Mouse (Mus musculus) intestine, embryonic 16.5 days (tissue): ENCODE data around the gene Fkbp10. TPM values are rescaled to one million over a fixed set of nuclear protein-coding genes. Genes with fewer than 3 reads are reported as not detected.
A peak's percentile ranks its signal among the peaks of the same experiment; 100 is the strongest.

ENCODE experiments used
- ATAC-seq: fragments of 200-750 bp; cut with Nextera tagmentation; 2 replicates; pipeline ENCODE4 v1.8.0; 2017; ENCODE audit warnings: moderate TSS enrichment, moderate library complexity
- H3K27ac ChIP-seq: fragments of 300-500 bp; sonication (generic); 2 replicates; pipeline ENCODE4 v1.5.1; 2014; ENCODE audit warnings: mild to moderate bottlenecking, low read length
- H3K27me3 ChIP-seq: fragments of 300-500 bp; sonication (generic); replicated peaks from 2 replicates; pipeline ENCODE4 v1.6.1; 2014; ENCODE audit warnings: low read length, control low read depth, mixed read lengths; ENCODE audit not compliant: control insufficient read depth, insufficient read depth
- H3K36me3 ChIP-seq: fragments of 300-500 bp; sonication (generic); 2 replicates; pipeline ENCODE4 v1.6.1; 2014; ENCODE audit warnings: low read length, control low read depth; ENCODE audit not compliant: control insufficient read depth, insufficient read depth
- H3K4me1 ChIP-seq: fragments of 300-500 bp; sonication (generic); 2 replicates; pipeline ENCODE4 v1.6.1; 2014; ENCODE audit warnings: low read length, control low read depth, mixed read lengths; ENCODE audit not compliant: control insufficient read depth, insufficient read depth
- H3K4me2 ChIP-seq: fragments of 300-500 bp; sonication (generic); 2 replicates; pipeline ENCODE4 v1.6.1; 2014; ENCODE audit warnings: low read depth, low read length, control low read depth
- H3K4me3 ChIP-seq: fragments of 300-500 bp; sonication (generic); 2 replicates; pipeline ENCODE4 v1.5.1; 2014; ENCODE audit warnings: mild to moderate bottlenecking, low read length
- H3K9ac ChIP-seq: fragments of 300-500 bp; sonication (generic); 2 replicates; pipeline ENCODE4 v1.6.1; 2014; ENCODE audit warnings: low read depth, low read length
- H3K9me3 ChIP-seq: fragments of 300-500 bp; sonication (generic); 2 replicates; pipeline ENCODE4 v1.6.1; 2016; ENCODE audit warnings: low read length, control low read depth; ENCODE audit not compliant: control insufficient read depth
- WGBS: fragments of 180-500 bp; shearing (Covaris S2); extraction: QIAGEN DNeasy Blood & Tissue Kit; methylation state at CpG from one replicate; pipeline ENCODE4 v1.1.7; 2014; 5-methylcytosine and 5-hydroxymethylcytosine counted together
- polyA plus RNA-seq: library from polyadenylated mRNA; unstranded; fragments of >200 nt; fragmentation: Nextera tagmentation; extraction: Ambion mirVana; gene quantifications from 2 replicates; pipeline ENCODE4 v1.2.1, GENCODE M21; 2015

Fkbp10 gene
- polyA plus RNA-seq, 1 experiment from 2014 or later = 78.1 TPM

DNA sequence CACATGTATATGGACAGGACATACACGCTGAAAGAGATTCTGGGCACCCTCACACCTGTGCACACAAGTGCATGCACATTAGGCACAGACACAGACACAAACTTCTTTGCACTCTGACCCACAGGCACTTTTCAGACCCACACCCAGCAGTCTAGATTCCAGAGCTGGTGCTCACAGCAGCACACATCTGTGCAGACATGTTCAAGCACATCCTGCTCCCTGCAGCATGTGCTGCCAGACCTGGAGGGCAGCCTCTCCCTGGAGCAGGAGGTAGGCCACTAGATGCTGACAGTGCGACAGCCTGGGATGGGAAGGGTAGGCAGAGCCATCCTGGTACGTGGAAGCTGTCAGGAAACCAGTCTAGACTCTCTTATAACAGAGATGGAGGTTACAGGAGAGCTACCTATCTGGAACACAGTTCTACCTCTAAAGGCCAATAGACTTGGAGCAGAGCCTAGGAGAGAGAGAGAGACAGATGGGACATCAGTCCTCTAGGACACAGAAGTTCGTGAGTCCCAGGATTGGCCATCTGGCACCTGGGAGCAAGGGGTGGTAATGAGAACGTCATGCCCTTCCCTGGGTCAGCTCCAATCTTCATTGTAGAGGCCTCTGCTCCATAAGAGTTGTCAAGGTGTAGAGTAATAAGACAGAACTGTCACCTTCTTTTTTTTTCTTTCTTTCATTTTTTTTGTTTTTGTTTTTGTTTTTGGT, 8.3 kb upstream of the Fkbp10 start:
- no peak overlapping the region for H3K4me2 ChIP-seq
- no peak overlapping the region for H3K27ac ChIP-seq
- H3K9me3 ChIP-seq = no peaks in the 10 kb centered on the region
- no peak overlapping the region for H3K4me3 ChIP-seq
- 83% methylated on average over 5 of the region's 5 CpGs for WGBS
- no peaks in the 10 kb centered on the region for H3K36me3 ChIP-seq
- H3K4me1 ChIP-seq = peaks cover 31% of the 10 kb centered on the region
- no peak overlapping the region for H3K9ac ChIP-seq
- no peaks in the 10 kb centered on the region for H3K27me3 ChIP-seq
- no peak for ATAC-seq

DNA sequence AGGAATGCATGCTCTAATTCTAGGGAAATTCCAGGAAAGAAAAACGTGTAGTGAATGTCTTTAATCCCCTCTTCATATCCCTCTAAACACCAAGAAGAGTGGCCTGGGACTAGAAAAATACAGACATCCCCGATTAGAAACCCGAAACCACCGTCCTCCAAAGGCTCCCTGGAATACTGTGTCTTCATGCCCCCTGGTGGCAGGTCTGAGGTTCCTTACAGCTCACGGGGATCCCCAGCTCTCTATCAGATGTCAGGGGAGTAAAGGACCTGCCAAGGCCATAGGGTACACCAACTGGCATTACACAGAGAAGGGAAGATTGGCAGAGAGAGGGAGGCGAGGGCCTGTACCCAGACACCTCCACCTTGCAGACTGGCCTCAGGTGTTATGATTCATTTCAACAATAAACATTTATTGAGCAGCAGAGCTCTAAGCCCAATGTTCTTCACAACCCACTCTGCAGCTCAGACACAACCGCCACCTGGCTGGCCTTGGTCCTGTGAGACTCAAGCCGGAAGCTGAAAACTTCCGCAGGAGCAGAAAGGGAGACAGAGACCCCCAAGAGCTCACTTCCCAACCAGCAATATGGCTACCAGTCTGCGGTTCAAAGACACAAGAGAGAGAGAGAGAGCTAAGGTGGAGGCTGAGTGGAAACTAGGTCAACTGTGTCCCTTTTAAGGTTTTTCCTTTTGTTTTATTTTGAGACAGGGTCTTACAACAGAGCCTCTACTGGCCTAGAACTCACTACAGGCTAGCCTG, 7.2 kb upstream of the Fkbp10 start:
- H3K4me3 ChIP-seq = no peak overlapping the region
- 41% methylated on average over 10 of the region's 10 CpGs for WGBS
- H3K9me3 ChIP-seq = no peaks in the 10 kb centered on the region
- H3K4me1 ChIP-seq = peaks cover 31% of the 10 kb centered on the region
- H3K27me3 ChIP-seq = no peaks in the 10 kb centered on the region
- H3K36me3 ChIP-seq = no peaks in the 10 kb centered on the region
- no peak for ATAC-seq
- H3K4me2 ChIP-seq = no peak overlapping the region
- no peak overlapping the region for H3K9ac ChIP-seq
- no peak overlapping the region for H3K27ac ChIP-seq

DNA sequence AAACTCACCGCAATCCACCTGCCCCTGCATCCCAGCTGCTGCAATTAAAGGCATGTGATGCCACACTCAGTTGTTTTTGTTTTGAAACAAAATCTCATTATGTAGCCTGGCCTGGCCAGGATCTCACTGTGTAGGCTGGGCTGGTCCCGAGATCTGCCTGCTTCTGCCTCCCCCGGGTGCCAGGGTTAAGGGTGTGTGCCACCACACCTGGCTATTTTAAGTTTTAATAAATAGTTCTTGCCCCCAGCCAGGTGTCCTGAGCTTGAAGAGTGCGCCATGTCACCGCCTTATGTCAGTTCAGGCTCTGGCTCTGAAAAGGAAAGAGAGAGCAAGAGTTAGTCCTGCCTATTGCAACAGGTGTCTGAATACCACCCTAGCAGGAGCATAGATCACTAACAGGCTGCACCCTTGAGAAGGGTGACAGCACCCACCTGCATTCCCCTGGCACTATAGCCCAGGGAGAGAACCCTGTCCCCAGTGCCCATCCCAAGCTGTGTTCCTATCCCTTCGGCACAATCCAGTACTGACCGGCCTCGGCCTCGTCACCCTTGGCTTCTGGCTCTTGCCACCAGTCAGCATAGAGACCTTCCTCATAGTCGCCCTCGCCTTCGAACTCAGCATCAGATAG, 6.5 kb upstream of the Fkbp10 start:
- H3K27ac ChIP-seq = no peak overlapping the region
- no peak for ATAC-seq
- no peaks in the 10 kb centered on the region for H3K9me3 ChIP-seq
- H3K9ac ChIP-seq = no peak overlapping the region
- 93% methylated on average over 12 of the region's 12 CpGs for WGBS
- no peaks in the 10 kb centered on the region for H3K27me3 ChIP-seq
- no peaks in the 10 kb centered on the region for H3K36me3 ChIP-seq
- no peak overlapping the region for H3K4me2 ChIP-seq
- H3K4me3 ChIP-seq = no peak overlapping the region
- peaks cover 31% of the 10 kb centered on the region for H3K4me1 ChIP-seq

DNA sequence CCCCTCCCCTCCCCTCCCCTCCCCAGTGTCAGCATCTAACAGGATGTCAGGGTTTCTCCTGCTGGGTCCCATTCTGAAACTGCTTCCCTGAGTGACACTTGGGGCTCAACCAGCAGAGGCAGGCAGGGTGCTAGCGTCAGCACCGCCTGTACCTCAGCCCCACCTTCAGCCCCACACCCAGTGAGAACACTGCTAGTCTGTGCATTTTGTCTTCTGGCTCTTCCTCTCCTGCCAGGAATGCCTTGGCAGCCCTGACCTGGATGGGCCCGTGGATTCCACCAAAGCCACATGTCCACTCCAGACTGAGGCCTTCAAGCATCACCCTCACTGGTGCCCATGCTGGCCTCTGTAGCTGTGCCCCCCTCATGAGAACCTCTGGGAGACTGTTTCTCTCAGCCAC, 5.8 kb upstream of the Fkbp10 start:
- Histone ChIP-seq H3K36me3 (no peaks in the 10 kb centered on the region), H3K4me2 (no peak overlapping the region), H3K27ac (no peak overlapping the region), H3K4me1 (peaks cover 29% of the 10 kb centered on the region), H3K9me3 (no peaks in the 10 kb centered on the region), H3K27me3 (no peaks in the 10 kb centered on the region), H3K9ac (no peak overlapping the region), H3K4me3 (no peak overlapping the region)
- WGBS = 63% methylated on average over 3 of the region's 3 CpGs
- ATAC-seq = no peak

DNA sequence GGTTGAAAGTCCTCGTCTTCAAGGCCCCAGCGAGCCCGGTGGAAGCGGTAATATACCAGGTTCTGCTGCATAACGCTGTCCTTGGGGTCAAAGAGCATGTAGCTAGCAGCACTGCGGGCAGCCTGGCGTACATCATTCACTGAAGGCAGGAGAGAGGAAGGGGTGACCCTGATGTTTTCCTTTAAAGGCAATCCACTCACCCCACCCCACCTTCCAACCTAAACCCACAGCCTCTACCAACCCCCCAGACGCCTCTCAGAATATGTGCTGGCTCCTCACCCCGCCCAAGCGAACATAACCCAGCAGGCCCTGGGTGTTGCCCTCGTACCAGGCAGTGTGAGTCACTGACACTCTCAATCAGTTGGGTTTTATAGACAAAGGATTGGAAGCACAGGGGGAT, 3.8 kb upstream of the Fkbp10 start:
- Histone ChIP-seq H3K27me3 (no peaks in the 10 kb centered on the region), H3K4me2 (peak overlapping the region; percentile 85), H3K9me3 (no peaks in the 10 kb centered on the region), H3K4me3 (no peak overlapping the region; the same call in 1 of the 2 replicates), H3K36me3 (no peaks in the 10 kb centered on the region), H3K27ac (peak overlapping the region; percentile 54), H3K4me1 (peaks cover 35% of the 10 kb centered on the region), H3K9ac (peak overlapping the region; percentile 90)
- peak; percentile 29 for ATAC-seq
- 37% methylated on average over 11 of the region's 11 CpGs for WGBS

DNA sequence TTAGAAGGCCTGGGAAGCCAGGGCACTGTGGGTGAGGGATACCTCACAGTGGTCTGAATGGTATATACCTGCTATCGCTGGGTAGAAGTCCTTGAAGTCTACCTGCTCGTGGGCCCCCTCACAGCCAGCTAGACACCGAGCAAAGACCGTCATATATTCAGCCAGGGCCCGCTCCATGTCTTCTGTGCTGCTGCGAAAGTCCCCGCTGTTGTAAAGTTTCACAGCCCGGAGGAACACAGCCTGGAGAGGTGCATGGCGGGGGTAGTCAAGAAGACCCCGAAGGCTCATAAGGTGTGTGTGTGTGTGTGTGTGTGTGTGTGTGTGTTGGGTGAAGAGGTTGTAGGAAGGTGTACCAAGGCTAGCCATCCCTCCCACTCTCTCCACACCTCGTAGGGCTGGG, 2.0 kb upstream of the Fkbp10 start:
- 57% methylated on average over 11 of the region's 11 CpGs for WGBS
- ATAC-seq = no peak
- H3K27me3 ChIP-seq = no peaks in the 10 kb centered on the region
- H3K9ac ChIP-seq = peak overlapping the region; percentile 90
- H3K4me1 ChIP-seq = peaks cover 35% of the 10 kb centered on the region
- peak overlapping the region; percentile 85 for H3K4me2 ChIP-seq
- peak overlapping the region; percentile 93; the same call in 1 of the 2 replicates for H3K27ac ChIP-seq
- peak overlapping the region; percentile 72 for H3K4me3 ChIP-seq
- H3K9me3 ChIP-seq = no peaks in the 10 kb centered on the region
- no peaks in the 10 kb centered on the region for H3K36me3 ChIP-seq

DNA sequence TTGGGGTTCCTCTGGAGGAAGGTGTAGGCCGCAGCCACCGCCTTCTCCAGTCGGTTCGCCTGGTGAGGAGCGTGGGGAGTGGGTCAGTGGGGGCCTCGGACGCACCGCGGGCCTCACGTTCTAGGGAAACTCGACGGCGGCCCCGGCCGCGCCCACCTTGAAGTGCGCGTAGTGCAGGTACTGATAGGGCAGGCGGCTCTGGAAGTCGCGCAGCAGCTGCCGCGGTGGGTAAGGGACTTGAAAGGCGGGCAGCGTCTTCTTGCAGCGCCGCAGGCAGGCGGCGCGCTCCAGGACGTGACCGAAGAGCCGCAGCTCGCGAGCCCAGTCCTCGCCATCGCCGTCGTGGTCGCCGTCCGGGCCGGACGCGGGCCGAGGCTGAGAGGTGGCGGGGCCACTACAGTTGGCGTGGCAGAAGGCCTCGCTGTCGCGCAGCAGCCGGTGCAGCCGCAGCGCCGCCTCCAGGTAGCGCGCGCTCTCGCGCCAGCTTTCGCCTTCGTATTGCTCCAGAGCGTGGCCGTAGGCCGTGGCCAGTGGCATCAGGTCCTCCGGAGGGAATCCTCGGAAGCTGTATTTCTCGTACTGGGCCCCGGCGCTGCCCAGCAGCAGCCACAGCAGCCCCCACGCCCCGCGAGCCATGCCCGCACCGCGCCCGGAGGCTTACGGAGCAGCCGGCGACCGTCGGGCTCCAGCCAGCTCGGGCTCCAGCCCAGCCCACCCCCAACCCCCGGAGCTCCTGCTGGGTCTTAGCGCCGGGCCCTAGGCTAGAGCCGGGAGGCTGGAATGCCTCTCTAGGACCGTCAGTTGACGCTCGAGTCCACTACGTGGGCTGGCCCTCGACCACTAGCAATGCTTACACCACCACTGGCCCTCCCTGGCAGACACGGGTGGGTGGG, 1.2 kb upstream of the Fkbp10 start, which contains the start of gene P3h4:
Gene P3h4, minus strand, starts transcription at position 816 of the 893 bp plus-strand sequence.
- no peaks in the 10 kb centered on the region for H3K36me3 ChIP-seq
- H3K4me2 ChIP-seq = peak within 1 kb of the TSS; percentile 85
- H3K9me3 ChIP-seq = no peaks in the 10 kb centered on the region
- ATAC-seq = peak; percentile 91
- H3K4me3 ChIP-seq = peak within 1 kb of the TSS; percentile 72
- H3K27me3 ChIP-seq = no peaks in the 10 kb centered on the region
- WGBS = 1% methylated on average over 93 of the region's 93 CpGs
- H3K9ac ChIP-seq = peak within 1 kb of the TSS; percentile 90
- peaks cover 35% of the 10 kb centered on the region for H3K4me1 ChIP-seq
- peak within 1 kb of the TSS; percentile 93 for H3K27ac ChIP-seq

DNA sequence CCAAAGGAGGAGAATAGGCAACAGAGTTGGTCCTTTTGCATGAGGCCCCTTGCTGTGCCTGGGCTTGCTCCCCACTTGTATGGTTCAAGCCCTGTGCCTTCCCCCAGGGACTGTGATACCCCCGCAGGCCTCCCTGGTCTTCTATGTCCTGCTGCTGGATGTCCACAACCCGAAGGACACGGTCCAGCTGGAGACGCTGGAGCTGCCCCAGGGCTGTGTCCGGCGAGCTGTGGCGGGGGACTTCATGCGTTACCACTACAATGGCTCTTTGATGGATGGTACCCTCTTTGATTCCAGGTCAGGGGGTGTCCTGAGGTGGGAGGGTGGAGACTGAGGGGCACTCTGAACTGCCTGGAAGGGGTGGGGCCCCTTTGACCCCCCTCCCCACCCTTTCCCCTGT, 6.0 kb downstream of the Fkbp10 start:
- no peak overlapping the region for H3K4me2 ChIP-seq
- H3K9ac ChIP-seq = no peak overlapping the region
- no peak overlapping the region for H3K27ac ChIP-seq
- H3K27me3 ChIP-seq = no peaks in the 10 kb centered on the region
- H3K4me3 ChIP-seq = no peak overlapping the region
- H3K4me1 ChIP-seq = no peaks in the 10 kb centered on the region
- no peaks in the 10 kb centered on the region for H3K9me3 ChIP-seq
- ATAC-seq = no peak
- H3K36me3 ChIP-seq = no peaks in the 10 kb centered on the region
- WGBS = 84% methylated on average over 8 of the region's 8 CpGs
